Mouse (Mus musculus): ENCODE measurements around the gene Gabrg3.

Gabrg3 gene

DNA sequence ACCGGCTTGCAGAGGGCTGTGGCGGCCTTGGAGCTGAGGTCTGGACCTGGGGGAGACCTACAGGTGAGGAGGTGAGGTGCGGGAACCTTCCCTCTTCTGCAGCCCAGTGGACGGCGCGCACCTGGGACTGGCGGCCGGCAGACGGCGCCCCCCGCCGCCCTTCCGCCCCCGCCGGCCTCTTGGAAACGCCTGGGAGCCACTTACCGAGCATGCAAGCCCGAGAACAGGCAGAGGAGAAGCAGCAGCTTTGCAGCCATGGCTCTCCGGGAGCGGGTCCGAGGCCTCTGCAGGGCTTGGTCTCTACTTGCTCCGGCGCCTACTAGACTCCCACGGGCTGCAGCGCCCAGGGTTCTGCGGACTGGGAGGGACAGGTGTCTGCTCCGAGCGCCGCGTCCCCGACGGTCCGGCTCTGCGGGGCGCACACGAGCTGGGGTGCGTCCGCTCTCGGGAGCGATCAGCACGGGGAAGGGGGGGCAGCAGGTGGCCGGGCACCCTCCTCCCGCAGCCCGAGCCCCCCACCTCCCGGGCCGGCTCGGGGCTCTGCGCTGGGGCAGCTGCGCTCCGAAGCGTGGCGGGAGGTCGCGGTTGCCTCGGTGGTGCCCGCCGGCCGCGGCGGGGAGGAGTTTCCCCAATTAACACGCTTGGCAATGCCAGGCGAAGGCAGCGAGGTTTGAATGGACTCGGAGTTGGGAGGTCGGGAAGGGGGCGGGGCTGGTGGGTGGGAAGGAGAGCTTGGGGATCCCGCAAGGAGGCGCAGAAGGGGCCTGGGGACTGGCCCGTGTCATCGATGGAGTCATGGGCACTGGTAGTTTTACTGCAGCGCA, at the start of gene Gabrg3:
Gene Gabrg3 (minus strand): TSS at position 672 of the 824 bp plus-strand sequence.
- no peak for DNase-seq (ENCODE audit: low spot score)

DNA sequence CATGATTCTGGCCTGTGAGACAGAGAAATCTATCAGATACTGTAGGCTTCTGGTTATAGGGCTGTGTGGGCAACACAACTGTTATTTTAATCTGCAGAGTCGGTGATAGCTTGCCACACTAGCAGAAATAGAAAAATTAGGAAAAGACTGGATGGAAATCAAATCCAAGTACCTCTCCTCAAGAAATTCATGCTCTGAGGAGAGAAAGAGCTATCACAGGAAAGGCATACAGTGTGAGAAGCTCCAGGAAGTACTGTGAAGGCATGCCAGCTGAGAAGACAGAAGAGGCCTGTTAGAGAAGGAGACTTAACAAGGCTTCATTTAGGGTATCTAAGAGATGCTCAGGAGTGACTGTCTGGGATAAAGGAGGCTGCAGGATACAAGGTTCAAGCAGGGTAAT, 35.7 kb upstream of the Gabrg3 start:
- no peak for DNase-seq (ENCODE audit: low spot score)

DNA sequence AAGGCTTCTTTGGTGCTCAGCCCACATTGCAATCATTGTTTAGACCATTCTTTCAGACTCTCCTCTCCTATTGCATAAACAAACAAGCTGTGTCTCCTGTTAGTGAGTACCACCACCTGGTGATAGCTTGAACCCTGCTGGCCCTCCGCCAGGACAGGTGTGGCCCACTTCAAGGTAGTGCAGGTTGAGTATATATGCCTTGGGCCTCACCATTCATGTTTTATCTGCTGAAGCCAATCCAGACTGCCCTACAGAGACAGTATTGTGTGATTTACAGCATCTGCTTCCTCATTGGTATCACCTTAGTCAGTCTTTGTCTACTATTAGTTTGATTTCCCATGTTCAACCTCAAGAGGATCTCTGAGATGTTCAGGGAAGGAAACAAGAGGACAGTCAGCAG, 34.1 kb upstream of the Gabrg3 start:
- DNase-seq (ENCODE audit: low spot score) = no peak

DNA sequence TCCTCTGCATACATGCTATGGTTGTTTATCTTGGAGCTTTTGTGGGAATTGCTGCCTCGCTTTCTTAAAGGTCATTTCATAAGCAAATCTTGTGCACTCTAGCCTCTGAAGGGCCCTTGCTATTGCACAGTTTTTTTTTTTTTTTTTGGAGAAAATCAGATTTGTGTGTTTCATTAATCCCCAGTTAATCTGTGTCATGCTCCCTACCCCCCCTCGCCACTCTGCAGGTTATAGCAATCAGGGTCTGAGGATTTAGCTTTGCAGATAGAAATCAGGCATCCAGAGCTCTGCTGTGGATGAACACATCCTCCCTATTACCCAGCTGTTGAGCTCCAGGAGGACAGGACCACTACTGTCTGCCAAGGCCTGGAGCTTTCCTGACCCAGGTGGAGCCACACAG, 32.4 kb upstream of the Gabrg3 start, which contains the start of gene Gabrb3:
Gene Gabrb3 (plus strand): TSS at position 301 of the 400 bp plus-strand sequence.
- no peak for DNase-seq (ENCODE audit: low spot score)

DNA sequence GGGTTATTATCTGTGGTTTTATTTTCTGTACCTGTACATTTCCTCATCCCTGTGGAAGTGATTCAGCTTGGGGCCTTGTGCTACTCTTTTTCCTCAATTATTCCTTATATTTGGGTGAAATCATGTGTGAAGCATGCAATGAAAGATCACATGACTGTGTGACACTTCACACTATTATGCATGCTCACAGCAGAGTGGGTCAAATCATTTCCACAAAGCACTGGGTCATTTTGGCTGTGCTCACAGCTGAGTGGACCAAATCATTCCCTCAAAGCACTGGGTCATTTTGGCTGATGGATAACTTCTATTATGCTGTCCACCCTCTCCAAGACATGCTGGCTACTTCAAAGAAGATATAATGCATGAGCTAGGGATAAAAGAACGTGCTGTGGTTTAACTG, 25.9 kb upstream of the Gabrg3 start:
- DNase-seq (ENCODE audit: low spot score) = no peak

DNA sequence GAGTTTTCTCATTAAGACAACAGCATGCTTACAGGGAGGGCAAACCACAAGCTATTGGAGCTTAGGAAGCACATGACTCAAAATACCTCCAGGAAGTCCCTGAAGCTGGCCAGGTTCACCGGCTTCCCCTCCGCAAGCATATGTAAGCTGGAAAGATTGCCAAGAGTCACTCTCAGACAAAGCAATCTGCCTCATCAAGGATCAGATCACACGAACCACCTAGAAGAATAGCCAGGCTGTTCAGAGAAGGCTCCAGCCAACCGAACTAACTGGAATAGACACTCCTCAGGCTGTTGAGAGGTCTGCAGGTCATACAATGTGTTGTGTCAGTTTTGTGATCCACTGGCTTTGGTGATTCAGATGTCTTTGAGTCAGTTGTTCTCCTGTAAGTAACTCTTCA, 24.2 kb upstream of the Gabrg3 start:
- no peak for DNase-seq (ENCODE audit: low spot score)

DNA sequence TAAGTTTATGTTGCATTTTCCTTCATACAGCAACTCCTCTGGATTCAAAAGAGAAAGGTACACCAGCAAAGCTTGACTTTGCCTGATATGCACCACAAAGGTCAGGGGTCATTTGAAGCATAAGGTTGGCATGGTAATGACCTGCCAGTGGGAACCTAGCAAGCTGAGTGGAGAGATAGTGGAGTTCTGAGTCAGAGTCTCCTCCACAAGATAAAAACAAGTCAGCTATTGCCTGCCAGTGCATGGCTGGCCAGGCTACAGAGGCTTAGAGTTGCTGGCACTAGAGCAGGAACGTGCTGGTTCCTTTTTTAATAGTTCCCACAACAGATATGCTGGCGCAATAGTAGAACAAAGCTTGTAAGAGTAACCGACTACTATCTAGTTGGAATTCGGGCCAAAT, 6.6 kb upstream of the Gabrg3 start:
- no peak for DNase-seq (ENCODE audit: low spot score)

DNA sequence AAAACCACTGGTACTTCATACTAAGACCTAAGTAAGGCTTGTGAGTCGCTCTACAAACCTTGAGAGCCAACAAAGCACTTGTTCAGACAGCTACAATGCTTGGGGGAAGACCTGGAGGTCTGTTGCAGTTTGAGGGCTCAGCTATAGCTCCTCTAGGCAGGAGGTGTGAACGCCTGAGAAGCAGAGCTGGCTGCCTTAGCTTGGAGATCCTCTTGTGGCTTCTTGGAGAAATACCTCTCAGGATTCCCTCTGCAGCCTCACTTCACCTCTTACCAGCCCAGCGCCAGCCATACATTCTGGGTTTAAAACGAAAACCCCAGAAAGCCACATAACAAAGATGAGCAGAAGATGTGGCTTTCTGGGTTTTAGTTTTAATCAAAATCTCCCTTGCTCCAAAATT, 3.1 kb upstream of the Gabrg3 start:
- no peak for DNase-seq (ENCODE audit: low spot score)

DNA sequence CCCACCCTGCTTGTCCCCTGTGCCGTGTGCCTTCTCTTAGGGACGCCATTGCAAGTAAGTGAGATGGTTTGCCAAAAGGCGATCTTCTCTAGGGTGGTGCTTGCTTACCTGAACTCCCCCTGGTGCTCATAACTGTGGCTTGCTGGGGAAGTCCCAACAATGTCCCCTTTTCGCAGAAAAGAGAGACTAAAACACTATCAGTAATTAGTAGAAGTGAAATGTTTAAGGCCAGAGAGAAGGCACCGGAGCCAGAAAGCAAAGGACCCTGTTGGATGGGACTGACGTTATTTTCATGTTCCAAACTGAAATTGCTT, 310 bp upstream of the Gabrg3 start:
- DNase-seq (ENCODE audit: low spot score) = no peak

DNA sequence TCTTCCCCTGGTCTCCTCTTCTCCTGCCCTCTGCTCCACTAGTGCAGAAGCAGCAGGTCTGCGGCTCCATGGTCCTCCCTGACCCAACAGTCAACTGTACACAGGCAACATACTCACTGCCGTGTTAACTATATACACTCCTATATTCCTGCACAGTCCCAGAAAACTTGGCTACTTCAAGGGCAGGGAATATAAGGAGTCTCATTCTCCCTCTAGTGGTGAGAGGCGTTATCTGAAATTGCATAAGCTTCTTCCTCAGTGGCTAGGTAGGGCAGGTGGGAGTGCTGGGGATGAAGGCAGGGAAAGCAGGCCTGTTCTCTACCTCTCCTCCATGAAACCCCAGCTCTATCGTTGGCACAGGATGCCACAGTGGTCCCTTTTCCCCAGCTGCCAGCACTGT, 2.9 kb downstream of the Gabrg3 start:
- no peak for DNase-seq (ENCODE audit: low spot score)

DNA sequence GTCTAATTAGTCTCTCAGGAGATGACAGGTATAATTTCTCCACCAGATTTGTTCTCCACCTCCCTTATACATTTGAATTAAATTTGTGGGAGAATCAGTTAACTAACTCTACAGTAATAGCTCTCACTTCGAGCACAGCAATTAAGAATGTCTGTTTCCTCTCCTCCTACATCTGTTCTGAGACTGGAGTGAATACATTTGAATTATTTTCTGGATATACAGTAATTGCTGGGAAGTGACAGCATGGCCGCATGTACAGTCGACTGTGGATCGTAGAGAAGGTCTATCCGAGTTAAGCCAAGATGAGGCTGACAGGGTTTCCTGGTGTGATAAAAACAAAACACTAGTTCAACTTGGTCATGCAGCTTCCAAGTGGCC, 21.0 kb downstream of the Gabrg3 start:
- no peak for DNase-seq (ENCODE audit: low spot score)

DNA sequence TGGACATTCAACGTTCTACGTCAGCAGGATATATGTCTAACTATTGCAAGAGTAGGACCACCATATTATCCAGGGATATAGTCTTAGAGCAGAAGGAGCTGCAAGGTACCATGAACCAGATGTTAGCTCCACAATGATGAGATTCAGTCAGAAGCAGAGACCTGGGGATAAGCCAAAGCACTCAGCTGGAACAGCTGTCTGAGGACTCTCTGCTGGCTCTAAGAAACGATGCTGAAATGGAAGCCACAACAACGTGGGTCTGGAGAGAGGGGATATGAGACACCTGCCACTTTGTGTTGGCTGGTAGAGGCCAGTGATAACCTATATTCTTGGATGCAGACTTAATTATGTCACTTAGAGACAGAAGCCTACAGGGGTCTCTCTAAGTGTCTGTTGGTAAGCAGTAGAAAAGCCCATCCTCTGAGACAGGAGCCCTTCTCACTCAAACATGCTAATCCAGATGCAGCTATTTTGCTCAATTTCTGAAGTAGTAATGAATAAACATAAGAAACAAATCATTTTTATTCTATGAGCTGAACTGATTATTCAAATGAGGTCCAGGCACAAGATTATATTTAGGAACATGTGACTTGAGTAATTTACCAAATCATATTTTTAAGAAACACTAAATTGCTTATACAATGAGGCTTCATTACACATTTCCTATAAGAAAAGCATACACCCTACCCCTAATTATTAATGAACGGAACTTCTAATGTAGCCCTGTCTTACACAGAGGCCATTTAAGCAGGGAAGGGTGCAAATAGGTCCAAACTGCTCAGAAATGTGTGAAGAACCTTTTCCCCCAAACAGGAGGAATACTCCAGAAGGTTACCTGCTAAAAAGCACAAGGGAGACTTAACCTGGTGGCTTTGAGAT, 21.6 kb downstream of the Gabrg3 start:
- DNase-seq (ENCODE audit: low spot score) = no peak

DNA sequence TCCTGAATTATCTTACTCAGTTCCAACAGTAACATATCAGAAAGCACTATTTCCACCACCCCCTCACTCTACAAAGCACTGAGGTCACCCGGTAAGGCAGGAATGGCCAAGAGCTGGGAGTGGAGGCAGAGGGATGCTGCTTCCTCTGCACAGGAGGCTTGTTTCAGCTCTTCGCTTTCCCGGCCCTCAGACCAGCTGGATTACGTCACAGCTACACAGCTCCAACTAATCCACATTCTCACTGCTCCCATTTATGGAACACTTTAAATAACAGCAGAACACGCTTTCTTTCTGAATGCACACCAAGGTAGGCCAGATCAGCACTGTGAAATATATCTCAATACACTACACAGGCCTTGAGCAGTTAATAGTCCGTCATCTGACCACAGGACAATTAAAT, 23.2 kb downstream of the Gabrg3 start:
- no peak for DNase-seq (ENCODE audit: low spot score)

DNA sequence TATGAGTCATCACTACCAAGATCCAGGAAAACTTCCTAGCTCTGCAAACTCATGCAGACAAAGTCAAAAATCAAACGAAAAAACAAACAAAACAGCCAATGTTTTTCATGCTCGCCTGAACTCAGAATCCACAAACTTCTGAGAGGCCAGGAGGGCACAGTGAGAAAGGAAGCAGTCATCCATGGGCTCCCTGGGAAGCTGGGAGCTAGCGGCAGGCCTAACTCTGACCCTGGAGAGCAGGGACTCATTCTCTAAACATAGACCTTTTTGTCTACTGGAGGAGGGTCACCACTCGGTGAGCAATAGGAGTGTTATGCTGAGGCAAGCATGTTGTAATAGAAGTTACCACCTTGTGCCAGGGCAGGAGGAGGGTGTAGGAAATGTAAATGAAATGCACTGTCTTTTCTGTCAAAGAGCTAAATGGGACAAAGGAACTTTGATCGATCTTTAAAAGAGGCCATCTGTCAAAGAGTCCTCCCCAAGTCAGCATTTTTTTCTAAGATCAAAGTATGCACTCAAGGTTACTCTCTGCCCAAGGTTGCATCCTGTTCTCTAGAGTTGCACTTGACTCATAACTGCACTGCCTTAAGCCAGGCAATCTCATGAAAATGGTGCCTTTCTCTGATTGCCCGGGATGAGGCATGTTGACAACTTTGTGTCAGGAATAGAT, 29.0 kb downstream of the Gabrg3 start:
- no peak for DNase-seq (ENCODE audit: low spot score)

DNA sequence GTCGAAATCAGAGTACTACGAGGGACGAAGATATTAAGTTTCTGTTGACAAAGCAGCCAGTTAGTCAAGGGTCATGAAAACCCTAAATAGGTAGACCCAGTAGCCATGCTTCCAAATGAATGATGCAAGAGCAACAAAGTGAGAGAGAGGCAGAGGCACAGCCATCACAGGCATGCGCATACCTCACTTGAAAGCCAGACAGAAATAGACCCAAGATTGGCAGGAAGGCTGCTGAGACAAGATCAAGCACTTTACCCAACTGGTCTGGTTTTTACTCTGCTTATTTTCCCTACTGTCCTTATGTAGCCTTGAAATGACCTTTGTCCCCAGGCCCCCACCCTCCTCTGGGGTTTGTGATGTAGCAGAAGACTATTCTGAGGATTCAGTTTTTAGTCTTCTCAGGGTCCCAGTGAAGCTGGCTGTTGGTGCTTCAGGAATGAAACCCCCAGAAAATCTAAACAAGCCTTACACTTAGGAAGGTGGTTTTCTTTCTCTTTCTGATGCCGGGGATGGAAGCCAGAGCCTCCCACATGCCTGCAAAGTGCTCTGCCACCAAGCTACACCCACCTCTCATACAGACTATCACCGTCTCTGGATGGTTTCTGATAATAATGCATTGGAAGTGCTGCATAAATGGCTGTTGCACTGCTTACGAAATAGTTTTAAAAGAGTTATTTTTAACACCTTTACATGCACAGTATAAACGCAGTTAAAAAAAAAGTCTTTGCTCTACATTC, 30.3 kb downstream of the Gabrg3 start:
- DNase-seq (ENCODE audit: low spot score) = no peak

DNA sequence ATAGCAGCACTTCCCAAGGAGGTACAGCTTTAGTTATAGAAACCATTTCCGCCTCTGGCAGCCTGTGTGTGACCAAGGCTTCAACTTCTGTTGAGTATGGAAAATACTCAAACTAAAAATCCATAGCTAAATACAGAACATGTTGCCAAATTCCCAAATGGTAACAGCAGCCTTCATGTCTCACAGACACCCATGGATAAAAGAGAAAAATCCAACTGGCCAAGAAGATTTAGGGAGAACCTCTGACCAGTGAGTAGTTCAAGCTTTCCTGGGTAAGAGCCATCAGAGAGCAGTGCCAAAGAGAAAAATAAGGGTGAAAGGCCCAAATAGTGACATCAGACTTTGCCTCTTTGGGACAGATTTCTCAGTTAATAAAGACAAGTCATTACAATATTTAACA, 38.2 kb downstream of the Gabrg3 start:
- DNase-seq (ENCODE audit: low spot score) = no peak

DNA sequence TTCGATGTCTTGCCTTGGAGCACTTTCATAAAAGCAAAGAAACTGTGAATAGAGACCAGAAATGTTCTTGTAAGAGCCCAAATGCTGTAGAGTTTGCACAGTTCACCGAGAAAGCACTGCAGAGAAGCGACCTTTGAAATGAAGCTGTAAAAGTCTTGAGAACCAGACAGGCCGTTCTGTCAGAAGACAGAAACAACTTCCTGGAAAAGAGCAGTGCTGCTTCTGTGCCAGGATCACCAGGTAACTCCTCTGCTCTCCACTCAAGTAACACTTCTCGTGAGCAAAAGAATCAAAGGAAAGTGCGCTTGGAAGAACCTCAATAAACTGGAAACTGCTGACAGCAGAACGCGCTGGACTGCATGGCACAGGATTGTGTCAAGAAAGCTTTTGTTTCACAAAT, 45.1 kb downstream of the Gabrg3 start:
- DNase-seq (ENCODE audit: low spot score) = no peak

DNA sequence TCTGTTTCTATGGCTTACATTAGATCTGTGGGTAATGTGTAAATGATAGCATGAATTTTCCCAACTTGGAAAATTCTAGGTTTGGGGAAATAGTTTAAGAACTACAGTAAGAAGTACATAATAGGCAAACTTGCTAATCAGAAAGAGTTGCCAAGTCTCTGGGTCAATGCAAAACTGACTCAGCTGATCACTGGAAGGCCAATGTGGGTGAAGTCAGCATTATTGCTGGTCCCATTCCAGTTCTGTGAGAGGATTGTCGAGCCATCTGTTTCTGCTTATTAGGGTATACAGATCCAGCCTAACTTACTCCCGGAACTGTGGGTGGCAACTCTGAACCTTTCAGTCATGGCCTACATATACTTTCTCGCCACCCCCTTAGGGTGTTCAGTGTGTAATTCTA, 55.8 kb downstream of the Gabrg3 start:
- DNase-seq (ENCODE audit: low spot score) = no peak

DNA sequence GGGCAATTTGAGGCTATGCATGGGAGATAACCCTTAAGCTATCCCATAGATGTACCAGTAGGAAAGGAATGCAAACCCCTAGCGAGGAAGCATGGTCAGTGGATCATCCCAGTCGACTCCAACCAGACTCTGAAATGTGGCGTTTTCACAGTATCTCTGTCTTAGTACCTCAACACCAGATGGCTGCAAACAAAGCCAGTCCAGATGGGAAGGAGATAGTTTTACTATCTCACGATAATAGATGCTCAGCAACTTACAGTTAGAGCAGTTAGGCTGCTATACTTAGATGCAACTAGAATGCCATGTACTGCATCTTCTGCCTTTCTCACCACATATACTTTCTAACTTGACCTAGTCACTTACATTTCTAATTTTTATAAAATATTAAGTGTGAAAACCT, 56.7 kb downstream of the Gabrg3 start:
- DNase-seq (ENCODE audit: low spot score) = no peak

DNA sequence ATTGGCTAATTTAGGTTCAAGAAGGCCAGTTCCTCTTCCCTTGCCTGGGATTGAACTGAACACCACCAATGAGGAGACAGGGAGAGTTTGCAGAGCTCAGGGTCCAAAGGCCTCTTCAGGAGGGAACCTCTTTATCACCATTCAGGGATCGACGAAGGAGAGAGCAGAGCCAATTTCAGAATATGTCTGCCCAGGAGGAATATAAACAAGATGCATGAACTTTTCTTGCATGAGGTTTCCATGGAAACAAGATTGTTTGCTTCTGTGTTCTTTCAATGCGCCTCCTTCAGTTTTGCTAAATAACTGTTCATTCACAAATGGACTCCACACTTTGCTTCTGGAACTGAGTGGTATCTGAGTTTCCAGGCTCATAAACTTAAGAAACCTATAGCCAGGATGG, 62.5 kb downstream of the Gabrg3 start:
- DNase-seq (ENCODE audit: low spot score) = no peak

DNA sequence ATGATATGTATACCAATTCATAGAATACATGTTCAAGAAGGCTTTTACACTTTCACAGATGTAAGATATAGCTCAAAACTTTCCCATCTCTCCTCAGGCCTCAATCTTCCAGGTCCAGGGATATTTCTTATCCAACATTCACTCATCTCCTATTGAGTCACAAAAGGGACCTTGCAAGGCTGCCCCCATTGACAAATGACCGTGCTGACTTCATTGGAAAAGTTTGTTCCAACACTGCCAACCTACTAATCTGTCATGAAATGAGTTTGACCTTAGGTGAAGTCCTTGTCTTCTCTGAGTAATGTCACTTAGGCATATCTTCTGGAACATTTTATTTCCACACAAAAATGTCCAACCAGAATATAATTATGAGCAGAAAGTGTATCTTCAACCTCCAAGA, 64.9 kb downstream of the Gabrg3 start:
- DNase-seq (ENCODE audit: low spot score) = no peak

DNA sequence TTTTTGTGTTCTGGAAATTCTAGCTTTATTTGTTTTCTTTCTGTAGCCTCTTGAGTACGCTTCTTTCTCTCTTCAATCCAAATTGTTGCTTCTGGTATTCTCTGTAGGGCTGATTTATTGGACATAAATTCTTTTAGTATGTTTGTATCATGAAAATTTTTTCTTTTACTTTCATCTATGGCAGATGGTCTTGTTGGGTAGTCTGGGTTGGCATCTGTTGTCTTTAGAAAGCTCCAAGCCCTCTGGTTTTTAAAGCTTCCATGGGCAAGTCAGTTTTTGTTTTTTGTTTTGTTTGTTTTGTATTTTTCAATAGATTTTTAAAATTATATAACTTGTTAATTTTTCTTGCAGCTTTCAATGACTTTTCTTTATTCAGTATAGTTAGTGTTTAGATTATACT, 72.0 kb downstream of the Gabrg3 start:
- DNase-seq (ENCODE audit: low spot score) = no peak
